Mouse (Mus musculus) E14TG2a.4 (cell line): ENCODE results near the gene Bcas3.

Experiments
- CTCF ChIP-seq: conservative IDR thresholded peaks from 2 replicates; pipeline ENCODE4 v1.5.1; 2014; ENCODE audit warnings: low read length
- NANOG ChIP-seq: IDR thresholded peaks from 2 replicates; pipeline ENCODE4 v1.6.1; 2014; ENCODE audit warnings: borderline replicate concordance, low read length, mixed read lengths

GRCm38 (mm10) chr11:85678666-85679065, 325.7 kb downstream of the Bcas3 start:
- TF ChIP-seq CTCF (no peak), NANOG (no peak)
